Mouse (Mus musculus) heart, adult 2 months (tissue): Measurements from ENCODE around the gene Arntl.

Experiments used
- CTCF ChIP-seq: fragments of 200-600 bp; IDR thresholded peaks from 2 replicates; pipeline ENCODE4 v1.8.1; 2022; ENCODE audit warnings: antibody characterized with exemption, mild to moderate bottlenecking, moderate library complexity
- EP300 ChIP-seq: fragments of 200-500 bp; IDR thresholded peaks from 2 replicates; pipeline ENCODE4 v1.6.1; 2011; ENCODE audit warnings: low read depth, low read length, control low read depth; ENCODE audit not compliant: insufficient read depth
- POLR2A ChIP-seq: fragments of 200-500 bp; IDR thresholded peaks from 2 replicates; pipeline ENCODE4 v1.6.1; 2011; ENCODE audit warnings: mild to moderate bottlenecking, low read depth, low read length, control low read depth; ENCODE audit not compliant: insufficient read depth

DNA sequence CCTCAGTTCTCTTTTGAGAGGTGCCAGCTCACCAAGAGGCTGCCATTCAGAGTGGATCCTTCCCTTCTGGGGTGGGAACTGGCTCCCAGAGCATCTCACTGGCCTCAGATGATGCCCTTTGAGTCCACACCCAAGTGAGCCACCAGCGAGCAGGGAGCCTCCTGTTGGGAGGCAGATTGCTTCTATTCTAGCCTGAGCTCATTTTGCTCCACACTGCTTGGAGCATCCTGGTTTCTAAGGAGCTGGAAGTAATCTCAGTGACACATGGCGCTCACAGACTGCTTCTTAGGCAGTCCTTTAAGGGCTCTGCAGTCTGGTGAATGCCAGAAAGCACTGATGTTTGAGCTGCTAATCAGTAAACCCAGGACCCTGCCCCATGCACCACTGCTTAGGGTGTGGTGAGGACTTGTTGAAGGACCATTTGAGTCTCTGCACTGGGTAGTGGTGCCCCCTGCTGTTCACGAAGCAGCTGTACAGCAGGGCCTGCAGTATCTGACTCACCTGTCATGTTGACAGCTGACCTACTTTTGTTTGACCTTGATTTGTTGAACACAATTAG is 43.2 kb downstream of the Arntl start:
- TF ChIP-seq CTCF (peak; percentile 94), POLR2A (no peak), EP300 (0 out of 2 replicates have a peak, but pooled peaks have one; percentile 40)
